Mouse (Mus musculus): ENCODE measurements around the gene Gng7. TPM values are rescaled to one million over a fixed set of nuclear protein-coding genes. Genes with fewer than 3 reads are reported as not detected.
A peak's percentile ranks its signal among the peaks of the same experiment; 100 is the strongest.

Gene Gng7
- polyA plus RNA-seq, 1 experiment: 1.9 TPM

DNA sequence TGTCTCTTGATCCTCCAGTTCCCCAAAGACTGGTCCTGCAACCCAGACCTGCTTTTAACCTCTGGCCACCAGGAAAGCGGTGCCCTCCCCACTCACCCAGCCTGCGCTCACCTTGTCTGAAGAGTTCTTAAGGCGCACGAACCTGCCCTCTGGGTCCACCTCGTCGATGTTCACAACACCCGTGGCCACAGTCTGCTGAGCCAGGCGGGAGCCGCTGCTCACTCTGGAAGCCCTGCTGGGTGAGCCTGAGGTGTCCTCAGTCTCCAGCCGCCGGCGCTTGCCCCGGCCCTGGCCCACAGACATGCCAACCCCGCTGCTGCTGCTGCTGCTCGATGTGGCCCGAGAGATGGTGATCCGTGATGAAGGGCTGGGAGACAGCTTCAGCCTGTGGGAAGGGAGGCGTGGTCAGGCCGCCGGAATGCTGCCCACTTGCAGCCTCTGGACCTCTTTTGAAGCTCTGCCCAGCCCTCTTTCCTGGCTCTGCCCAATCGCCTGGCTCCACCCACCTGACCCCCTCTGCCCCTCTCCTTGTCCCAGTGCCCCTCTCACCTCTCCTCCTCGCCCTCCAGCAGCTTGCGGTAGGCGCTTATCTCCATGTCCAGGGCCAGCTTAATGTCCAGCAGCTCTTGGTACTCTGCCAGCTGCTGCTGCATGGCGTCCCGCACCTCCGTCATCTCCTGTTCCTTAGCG, 110.6 kb downstream of the Gng7 start:
- peaks cover 7% of the 10 kb centered on the region; the same call in 1 of the 2 replicates for H3K4me1 ChIP-seq (ENCODE audit: control insufficient read depth, insufficient read depth, low read length)
- H3K27ac ChIP-seq (ENCODE audit: insufficient read depth, low read depth, low read length): no peak overlapping the region
- no peak for DNase-seq
- TF ChIP-seq POLR2A (IDR thresholded peaks at IDR 0.05; ENCODE audit: low read depth, low read length): no peak
- no peak for TF ChIP-seq CTCF (conservative IDR thresholded peaks at IDR 0.05; ENCODE audit: insufficient read depth, insufficient read length, low read depth, low read length)
- no peaks in the 10 kb centered on the region for H3K36me3 ChIP-seq (ENCODE audit: control insufficient read depth, insufficient read depth, low read length)
- 79% methylated on average over 28 of the region's 28 CpGs for WGBS
- no peak overlapping the region for H3K4me3 ChIP-seq (ENCODE audit: insufficient read depth, low read depth, low read length)
- no peaks in the 10 kb centered on the region for H3K27me3 ChIP-seq (replicated peaks; ENCODE audit: control insufficient read depth, insufficient read depth, low read length)

DNA sequence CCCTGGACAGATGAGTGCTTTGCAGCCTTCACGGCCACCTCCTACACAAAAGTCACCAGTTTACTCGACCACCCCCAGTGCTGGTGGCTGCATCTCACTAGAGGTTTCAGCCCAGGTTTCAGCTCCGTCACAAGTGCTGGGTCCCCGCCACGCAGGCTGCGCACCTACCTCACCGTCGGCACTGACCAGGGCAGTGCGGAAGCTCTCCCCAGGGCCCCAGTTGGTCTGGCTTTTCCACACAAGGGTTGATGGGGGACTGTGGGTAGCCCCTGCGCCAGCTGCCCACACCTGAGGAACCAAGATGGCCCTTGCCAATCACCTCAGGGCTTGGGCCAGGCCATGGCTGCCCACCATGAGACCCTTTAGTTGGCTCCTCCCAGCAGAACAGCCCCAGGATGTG, 111.5 kb downstream of the Gng7 start:
- Histone ChIP-seq H3K4me1 (ENCODE audit: control insufficient read depth, insufficient read depth, low read length) (peaks cover 7% of the 10 kb centered on the region; the same call in 1 of the 2 replicates), H3K27ac (ENCODE audit: insufficient read depth, low read depth, low read length) (no peak overlapping the region), H3K4me3 (ENCODE audit: insufficient read depth, low read depth, low read length) (no peak overlapping the region), H3K36me3 (ENCODE audit: control insufficient read depth, insufficient read depth, low read length) (no peaks in the 10 kb centered on the region), H3K27me3 (replicated peaks; ENCODE audit: control insufficient read depth, insufficient read depth, low read length) (no peaks in the 10 kb centered on the region)
- no peak for DNase-seq
- no peak for TF ChIP-seq CTCF (conservative IDR thresholded peaks at IDR 0.05; ENCODE audit: insufficient read depth, insufficient read length, low read depth, low read length)
- no peak for TF ChIP-seq POLR2A (IDR thresholded peaks at IDR 0.05; ENCODE audit: low read depth, low read length)
- WGBS: 93% methylated on average over 10 of the region's 10 CpGs

DNA sequence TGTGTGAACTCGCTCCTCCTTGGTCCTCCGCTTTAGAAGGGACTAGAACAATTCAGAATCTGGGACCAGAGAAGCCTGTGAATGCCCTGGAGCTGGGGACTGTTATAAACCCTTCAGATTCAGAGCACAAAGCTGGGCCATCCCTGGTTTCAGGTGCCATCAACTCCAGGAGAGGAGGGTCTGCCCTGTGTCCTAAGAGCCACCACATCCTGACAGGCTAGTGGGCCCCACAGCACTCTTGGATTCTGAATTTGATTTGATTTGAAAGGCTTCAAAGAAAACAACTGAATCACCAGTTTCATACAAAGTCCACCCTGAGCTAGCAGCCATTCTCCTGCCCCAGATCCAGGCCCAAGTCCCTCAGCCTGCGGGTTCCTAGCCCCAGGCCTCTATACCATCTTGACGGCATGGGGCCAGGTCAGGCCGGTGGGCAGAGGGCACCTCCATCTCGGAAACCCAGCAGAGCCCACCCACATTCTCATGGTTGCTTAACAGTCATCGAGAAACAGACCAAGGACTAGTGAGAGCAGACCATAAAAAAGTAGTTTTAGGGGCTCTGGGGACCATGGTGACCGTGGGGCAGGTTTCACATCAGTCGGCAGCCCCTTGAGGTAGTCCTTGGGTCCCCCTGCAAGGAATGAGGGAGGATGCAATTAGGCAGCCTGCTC, 112.3 kb downstream of the Gng7 start:
- no peaks in the 10 kb centered on the region for H3K36me3 ChIP-seq (ENCODE audit: control insufficient read depth, insufficient read depth, low read length)
- H3K4me1 ChIP-seq (ENCODE audit: control insufficient read depth, insufficient read depth, low read length): peaks cover 7% of the 10 kb centered on the region; the same call in 1 of the 2 replicates
- WGBS: 93% methylated on average over 9 of the region's 9 CpGs
- TF ChIP-seq CTCF (conservative IDR thresholded peaks at IDR 0.05; ENCODE audit: insufficient read depth, insufficient read length, low read depth, low read length) (no peak), POLR2A (IDR thresholded peaks at IDR 0.05; ENCODE audit: low read depth, low read length) (no peak)
- no peak for DNase-seq
- H3K27ac ChIP-seq (ENCODE audit: insufficient read depth, low read depth, low read length): no peak overlapping the region
- H3K27me3 ChIP-seq (replicated peaks; ENCODE audit: control insufficient read depth, insufficient read depth, low read length): no peaks in the 10 kb centered on the region
- no peak overlapping the region for H3K4me3 ChIP-seq (ENCODE audit: insufficient read depth, low read depth, low read length)

DNA sequence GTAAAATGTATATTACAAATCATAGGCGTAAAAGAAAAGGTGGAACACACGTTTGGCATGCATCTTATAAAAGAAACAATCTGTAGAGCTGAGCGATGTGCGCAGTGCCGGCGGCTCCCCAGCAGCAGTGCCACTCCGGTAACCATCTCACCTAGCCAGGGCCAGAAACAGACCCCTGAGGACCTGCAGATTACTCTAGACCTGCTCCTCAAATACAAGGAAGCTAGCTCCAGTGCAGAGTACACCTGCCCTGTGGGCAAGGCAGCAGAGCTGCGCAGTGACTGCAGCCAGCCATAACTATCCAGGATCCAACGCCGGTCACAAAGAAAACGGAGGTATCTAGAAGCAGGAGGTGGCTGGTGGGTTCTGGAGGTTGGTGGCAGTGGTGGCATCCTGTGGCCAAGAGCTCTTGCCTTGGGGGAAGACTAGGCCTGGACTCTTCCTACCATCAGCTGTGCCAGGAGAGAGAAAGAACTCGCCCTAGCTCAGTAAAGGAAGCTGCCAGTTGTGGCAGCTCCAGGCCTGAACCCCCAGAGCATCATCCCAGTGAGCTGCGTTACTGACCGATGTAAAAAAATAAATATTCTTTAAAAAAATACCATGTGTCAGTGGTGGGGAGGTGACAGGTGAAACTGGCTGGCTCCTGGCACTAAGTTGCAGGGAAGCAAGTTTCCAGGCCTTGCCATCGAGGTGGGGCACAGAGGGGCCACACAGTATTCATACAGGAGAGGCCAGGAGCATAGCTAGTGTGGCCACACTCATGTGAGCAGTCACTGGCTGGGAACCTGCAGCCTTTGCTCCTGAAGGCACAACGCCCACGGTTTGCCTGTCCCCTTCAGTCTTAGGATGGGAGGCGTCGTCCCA, 113.1 kb downstream of the Gng7 start:
- DNase-seq: no peak
- Histone ChIP-seq H3K4me3 (ENCODE audit: insufficient read depth, low read depth, low read length) (no peak overlapping the region), H3K27me3 (replicated peaks; ENCODE audit: control insufficient read depth, insufficient read depth, low read length) (no peaks in the 10 kb centered on the region), H3K36me3 (ENCODE audit: control insufficient read depth, insufficient read depth, low read length) (no peaks in the 10 kb centered on the region), H3K27ac (ENCODE audit: insufficient read depth, low read depth, low read length) (peak overlapping the region; percentile 48), H3K4me1 (ENCODE audit: control insufficient read depth, insufficient read depth, low read length) (peaks cover 7% of the 10 kb centered on the region; the same call in 1 of the 2 replicates)
- 89% methylated on average over 19 of the region's 19 CpGs for WGBS
- TF ChIP-seq CTCF (conservative IDR thresholded peaks at IDR 0.05; ENCODE audit: insufficient read depth, insufficient read length, low read depth, low read length): no peak
- TF ChIP-seq POLR2A (IDR thresholded peaks at IDR 0.05; ENCODE audit: low read depth, low read length): no peak

DNA sequence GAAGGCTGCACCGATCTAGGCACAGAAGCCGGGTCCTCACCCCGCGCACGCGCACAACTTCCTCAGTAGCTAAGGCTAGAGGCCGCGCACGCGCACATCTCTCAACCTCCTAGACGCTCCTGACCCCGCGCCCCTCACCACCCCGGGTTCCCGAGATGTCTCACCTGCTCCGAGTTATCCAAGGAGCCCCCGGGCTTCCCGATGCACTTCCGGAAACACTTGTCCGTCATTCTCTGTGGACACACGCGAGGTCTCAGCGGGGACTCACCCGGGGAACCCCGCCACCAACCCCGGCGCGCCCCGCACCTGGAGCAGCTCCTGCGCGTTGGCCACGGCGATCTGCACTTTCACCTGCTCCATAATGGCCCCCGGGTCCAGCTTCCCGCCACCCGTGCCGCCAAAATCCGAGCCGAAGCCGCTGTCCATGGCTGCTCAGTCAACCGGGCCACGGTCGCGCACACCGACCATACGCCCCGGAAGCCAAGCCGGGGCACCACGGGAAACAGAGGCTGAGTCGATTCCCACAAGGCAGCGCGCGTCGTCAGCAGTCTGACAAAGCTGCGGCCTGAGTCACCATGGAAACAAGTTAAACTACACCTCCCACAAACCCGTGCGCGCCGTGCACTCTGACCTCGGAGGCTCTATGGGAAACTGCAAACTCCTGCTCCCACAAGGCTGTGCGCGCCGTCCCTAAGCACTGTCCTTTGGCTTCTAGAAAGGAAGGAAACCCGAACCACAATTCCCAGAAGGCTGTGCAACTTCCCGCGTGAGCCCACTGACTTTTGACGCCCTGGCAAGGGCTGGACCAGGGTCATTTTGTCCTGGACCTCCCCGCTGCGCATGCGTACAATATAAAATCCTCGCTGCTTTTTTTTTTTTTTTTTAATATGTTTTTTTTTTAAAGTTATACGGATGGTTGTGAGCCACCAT, 114.2 kb downstream of the Gng7 start, which contains the start of gene Timm13:
Timm13 (minus strand) TSS at position 652 of the 930 bp plus-strand sequence.
- TF ChIP-seq POLR2A (IDR thresholded peaks at IDR 0.05; ENCODE audit: low read depth, low read length) (peak; percentile 42), CTCF (conservative IDR thresholded peaks at IDR 0.05; ENCODE audit: insufficient read depth, insufficient read length, low read depth, low read length) (no peak)
- WGBS: under 1% methylated on average over 72 of the region's 72 CpGs
- Histone ChIP-seq H3K36me3 (ENCODE audit: control insufficient read depth, insufficient read depth, low read length) (no peaks in the 10 kb centered on the region), H3K4me1 (ENCODE audit: control insufficient read depth, insufficient read depth, low read length) (peaks cover 7% of the 10 kb centered on the region; the same call in 1 of the 2 replicates), H3K4me3 (ENCODE audit: insufficient read depth, low read depth, low read length) (peak within 1 kb of the TSS; percentile 73), H3K27ac (ENCODE audit: insufficient read depth, low read depth, low read length) (peak within 1 kb of the TSS; percentile 77), H3K27me3 (replicated peaks; ENCODE audit: control insufficient read depth, insufficient read depth, low read length) (no peaks in the 10 kb centered on the region)
- DNase-seq: peak; percentile 100

Measured in kidney, adult 2 months (tissue).